Mouse (Mus musculus) spleen, adult 2 months (tissue): ENCODE data around the gene Zfp184.

Experiments
- CTCF ChIP-seq: fragments of 200-500 bp; IDR thresholded peaks from 2 replicates; pipeline ENCODE4 v1.5.1; 2011; ENCODE audit warnings: mild to moderate bottlenecking, inconsistent platforms; ENCODE audit not compliant: insufficient read depth, insufficient read length, insufficient replicate concordance; ENCODE audit errors: extremely low read depth
- POLR2A ChIP-seq: fragments of 200-500 bp; IDR thresholded peaks from 2 replicates; pipeline ENCODE4 v1.6.1; 2011; ENCODE audit warnings: low read depth, low read length, inconsistent platforms

DNA sequence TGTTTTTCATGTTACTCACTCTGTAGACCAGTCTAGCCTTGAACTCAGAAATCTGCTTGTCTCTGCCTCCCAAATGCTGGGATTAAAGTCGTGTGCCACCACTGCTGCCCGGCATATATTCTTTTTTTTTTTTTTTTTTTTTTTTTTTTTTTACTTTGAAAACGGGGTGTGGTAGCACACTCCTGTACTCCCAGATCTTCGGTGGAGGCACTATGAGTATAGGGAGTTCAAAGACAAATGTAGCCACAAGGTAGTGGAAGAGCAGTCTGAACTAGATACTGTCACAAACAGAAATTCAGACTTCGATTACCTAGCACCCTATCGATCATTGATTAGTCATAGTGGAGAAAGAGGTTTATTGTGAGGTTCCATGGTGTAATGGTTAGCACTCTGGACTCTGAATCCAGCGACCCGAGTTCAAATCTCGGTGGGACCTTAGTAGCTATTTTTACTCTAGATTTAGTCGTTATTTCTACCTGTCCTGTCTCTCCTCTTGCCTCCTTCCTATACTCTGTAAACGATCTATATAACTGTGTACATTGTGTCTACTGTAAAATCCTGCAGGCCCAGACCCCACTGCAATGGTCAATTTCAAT lies 25.0 kb upstream of the Zfp184 start:
- no peak for TF ChIP-seq CTCF
- no peak for TF ChIP-seq POLR2A
